Comparison of ENCODE assay signal across 14 mouse cellular contexts in the genomic region with DNA sequence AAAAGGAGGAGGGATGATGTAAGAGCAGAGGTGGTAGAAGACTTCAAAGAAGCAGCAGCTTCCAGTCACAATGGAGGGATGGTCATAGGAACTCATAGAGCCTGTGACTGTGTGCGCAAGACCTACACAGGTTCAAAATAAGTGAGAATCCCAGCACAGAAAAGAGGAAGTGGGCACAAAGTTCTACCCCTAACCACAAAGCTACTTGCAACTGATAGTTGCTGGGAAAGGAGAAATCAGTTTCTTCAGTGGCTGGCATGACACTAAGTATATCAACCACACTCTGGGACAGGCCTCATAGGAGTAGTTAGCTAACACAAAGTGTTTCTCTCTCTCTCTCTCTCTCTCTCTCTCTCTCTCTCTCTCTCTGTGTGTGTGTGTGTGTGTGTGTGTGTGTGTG.
"Had no signal": no experiment of that assay in that cellular context is flagged by ENCODE, and none has a peak within 500 bp of the region (broad histone marks: within the 10 kb centered on the region; RNA-seq: fewer than 3 reads in every experiment).

No protein-coding gene starts in this region.

- ATAC-seq: intestine, postnatal 0 days; lung, postnatal 0 days; midbrain, embryonic 16.5 days had no signal

- H3K9me3 ChIP-seq: neural tube, embryonic 13.5 days had no signal

- DNase-seq: kidney, adult 9 months; lung, adult 2 months; lung, postnatal 36 days; thymus, postnatal 4 days had no signal

- H3K27ac ChIP-seq: kidney, postnatal 0 days; limb, embryonic 13.5 days; liver, embryonic 14.5 days; neural tube, embryonic 13.5 days; stomach, postnatal 0 days had no signal

- H3K4me1 ChIP-seq: limb, embryonic 13.5 days; megakaryocyte, embryonic 14.5 days; neural tube, embryonic 13.5 days had no signal

- H3K36me3 ChIP-seq: limb, embryonic 13.5 days; neural tube, embryonic 13.5 days had no signal

- H3K9ac ChIP-seq: limb, embryonic 13.5 days; liver, embryonic 14.5 days; neural tube, embryonic 13.5 days had no signal

- H3K4me3 ChIP-seq: limb, embryonic 13.5 days; megakaryocyte, embryonic 14.5 days; neural tube, embryonic 13.5 days had no signal

- H3K4me2 ChIP-seq: limb, embryonic 13.5 days; midbrain, embryonic 11.5 days; neural tube, embryonic 13.5 days had no signal

- H3K27me3 ChIP-seq: limb, embryonic 13.5 days; megakaryocyte, embryonic 14.5 days; neural tube, embryonic 13.5 days had no signal
